Mouse (Mus musculus): ENCODE results near the gene Gm12117. TPM values are rescaled to one million over a fixed set of nuclear protein-coding genes. Genes with fewer than 3 reads are reported as not detected.

Gene Gm12117
- not detected in 2 replicates for polyA plus RNA-seq (2012; ENCODE audit: insufficient read depth, insufficient read length, low replicate concordance, missing spikeins)

DNA sequence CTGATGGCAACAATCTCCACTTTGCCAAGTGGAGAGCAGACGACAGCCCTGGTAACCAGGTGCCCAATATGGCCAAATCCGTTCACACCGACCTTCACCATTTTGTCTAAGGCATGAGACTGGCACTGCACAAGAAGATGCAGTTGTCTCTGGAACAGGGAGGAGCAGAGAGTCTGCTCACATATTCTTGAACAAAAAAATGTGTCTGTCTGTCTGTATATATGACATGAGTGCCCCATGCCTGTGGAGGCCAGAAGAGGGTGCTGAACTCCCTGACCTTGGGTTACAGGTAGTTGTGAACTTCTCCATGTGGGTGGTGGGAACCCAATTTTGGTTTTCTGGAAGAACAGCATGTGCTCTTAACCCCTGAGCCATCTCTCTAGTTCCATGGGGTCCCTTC is at the start of gene Gm12117:
Gene Gm12117, minus strand, starts transcription at position 101 of the 400 bp plus-strand sequence.
- Histone ChIP-seq H3K4me1 (ENCODE audit: control insufficient read depth, insufficient read depth, low read length) (no peaks in the 10 kb centered on the region), H3K27ac (ENCODE audit: insufficient read depth, low read depth, low read length) (no peak within 1 kb of the TSS), H3K4me3 (ENCODE audit: insufficient read depth, low read depth, low read length) (no peak within 1 kb of the TSS)
- no peak for TF ChIP-seq POLR2A (IDR thresholded peaks at IDR 0.05; ENCODE audit: insufficient read depth, low read depth, low read length)
- TF ChIP-seq CTCF (IDR thresholded peaks at IDR 0.05; ENCODE audit: insufficient read depth, low read depth, low read length) = no peak
- WGBS = over 99% methylated on average over 3 of the region's 3 CpGs

DNA sequence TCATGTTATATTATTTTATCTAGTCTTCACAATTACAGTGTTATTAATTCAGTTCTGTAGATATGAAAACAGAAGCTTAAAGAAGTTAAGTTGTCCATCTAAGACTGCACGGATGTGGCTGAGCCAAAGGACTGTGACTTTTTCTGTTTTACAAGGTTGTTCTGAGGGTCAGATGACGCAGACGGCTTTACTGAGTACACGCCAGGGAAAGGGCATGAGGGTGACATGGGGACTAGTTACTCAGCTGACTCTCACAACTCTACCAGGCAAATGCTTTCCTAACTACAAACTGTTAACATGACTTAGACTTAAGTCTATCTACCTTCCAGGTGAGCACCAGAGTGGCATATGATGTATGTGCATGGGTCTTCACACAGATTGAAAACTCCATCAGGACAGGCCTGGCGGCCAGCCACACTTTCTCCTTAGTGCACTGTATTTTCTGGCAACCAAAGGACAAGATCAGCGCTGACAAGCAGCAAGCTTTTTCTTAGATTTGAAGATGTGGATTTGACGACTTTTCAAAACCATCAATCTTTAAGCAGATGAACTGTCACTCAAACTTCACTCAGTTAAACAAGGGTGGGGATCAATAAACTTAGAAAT is 42.6 kb upstream of the Gm12117 start:
- no peak overlapping the region for H3K27ac ChIP-seq (ENCODE audit: insufficient read depth, low read depth, low read length)
- no peaks in the 10 kb centered on the region for H3K4me1 ChIP-seq (ENCODE audit: control insufficient read depth, insufficient read depth, low read length)
- 95% methylated on average over 7 of the region's 7 CpGs for WGBS
- TF ChIP-seq CTCF (IDR thresholded peaks at IDR 0.05; ENCODE audit: insufficient read depth, low read depth, low read length) (no peak), POLR2A (IDR thresholded peaks at IDR 0.05; ENCODE audit: insufficient read depth, low read depth, low read length) (no peak)
- H3K4me3 ChIP-seq (ENCODE audit: insufficient read depth, low read depth, low read length) = no peak overlapping the region

DNA sequence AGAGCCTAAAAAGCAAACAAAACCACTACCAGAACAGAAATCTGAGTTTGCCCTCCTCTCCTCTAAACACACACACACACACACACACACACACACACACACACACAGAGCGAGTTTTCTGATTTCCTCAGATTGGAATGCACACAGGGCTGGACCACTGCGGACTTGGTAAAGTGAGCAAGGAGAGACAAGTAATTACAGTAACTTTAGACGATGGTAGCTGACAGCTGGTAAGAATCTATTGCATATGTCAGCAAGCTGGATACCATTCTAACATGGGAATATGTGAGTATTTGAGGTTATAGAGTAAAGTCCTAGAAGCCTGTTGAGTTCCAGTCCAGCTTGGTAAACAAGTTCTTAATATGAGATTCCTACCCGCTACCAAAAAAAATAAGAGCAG is 33.0 kb upstream of the Gm12117 start:
- H3K27ac ChIP-seq (ENCODE audit: insufficient read depth, low read depth, low read length) = no peak overlapping the region
- H3K4me1 ChIP-seq (ENCODE audit: control insufficient read depth, insufficient read depth, low read length) = no peaks in the 10 kb centered on the region
- 87% methylated on average over 4 of the region's 4 CpGs for WGBS
- no peak for TF ChIP-seq CTCF (IDR thresholded peaks at IDR 0.05; ENCODE audit: insufficient read depth, low read depth, low read length)
- TF ChIP-seq POLR2A (IDR thresholded peaks at IDR 0.05; ENCODE audit: insufficient read depth, low read depth, low read length) = no peak
- H3K4me3 ChIP-seq (ENCODE audit: insufficient read depth, low read depth, low read length) = no peak overlapping the region

DNA sequence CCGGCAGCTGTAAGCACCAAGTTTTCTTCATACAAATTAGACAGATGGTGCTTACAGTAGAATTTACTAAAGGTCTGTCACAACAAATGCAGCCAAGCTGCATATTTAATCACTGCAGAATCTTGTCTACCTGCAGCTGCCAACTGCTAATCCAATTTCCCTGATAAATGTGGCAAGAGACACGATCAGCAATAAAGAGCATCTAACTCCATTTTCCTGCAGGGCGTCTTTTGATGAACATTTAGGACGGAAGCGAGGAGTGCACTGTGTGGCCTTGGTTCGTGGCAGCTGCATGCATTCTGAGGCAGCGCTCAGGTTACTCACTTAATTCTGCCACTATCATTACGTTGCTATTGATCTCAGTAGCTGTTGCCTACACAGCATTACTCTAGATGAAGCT is 24.3 kb upstream of the Gm12117 start:
- H3K27ac ChIP-seq (ENCODE audit: insufficient read depth, low read depth, low read length) = no peak overlapping the region
- 83% methylated on average over 8 of the region's 8 CpGs for WGBS
- TF ChIP-seq CTCF (IDR thresholded peaks at IDR 0.05; ENCODE audit: insufficient read depth, low read depth, low read length) (no peak), POLR2A (IDR thresholded peaks at IDR 0.05; ENCODE audit: insufficient read depth, low read depth, low read length) (no peak)

DNA sequence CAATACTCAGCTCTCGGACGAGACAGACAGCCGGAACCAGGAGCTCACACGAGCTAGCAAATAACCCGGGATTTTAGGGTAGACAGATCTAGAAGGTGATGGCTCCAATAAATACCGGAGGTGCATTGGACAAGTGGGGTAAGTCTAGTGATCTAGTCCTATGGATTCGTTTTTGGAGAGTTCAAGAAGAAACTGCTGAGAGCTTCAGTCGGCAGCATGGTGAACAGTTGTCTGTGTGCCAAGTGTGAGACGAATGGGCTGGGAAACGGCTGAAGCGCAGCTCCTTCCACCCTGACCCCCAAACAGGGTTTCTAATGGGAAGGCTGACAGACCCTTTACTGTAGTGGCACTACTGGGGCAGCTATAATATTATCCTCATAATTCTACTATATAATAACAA is 22.8 kb upstream of the Gm12117 start:
- WGBS = 84% methylated on average over 11 of the region's 11 CpGs
- Histone ChIP-seq H3K4me3 (ENCODE audit: insufficient read depth, low read depth, low read length) (no peak overlapping the region), H3K27ac (ENCODE audit: insufficient read depth, low read depth, low read length) (no peak overlapping the region), H3K4me1 (ENCODE audit: control insufficient read depth, insufficient read depth, low read length) (no peaks in the 10 kb centered on the region)
- TF ChIP-seq POLR2A (IDR thresholded peaks at IDR 0.05; ENCODE audit: insufficient read depth, low read depth, low read length) = no peak
- TF ChIP-seq CTCF (IDR thresholded peaks at IDR 0.05; ENCODE audit: insufficient read depth, low read depth, low read length) = no peak

More for the DNA sequence above, 24.3 kb upstream of the Gm12117 start:
- no peak overlapping the region for H3K4me3 ChIP-seq (ENCODE audit: insufficient read depth, low read depth, low read length)
- no peaks in the 10 kb centered on the region for H3K4me1 ChIP-seq (ENCODE audit: control insufficient read depth, insufficient read depth, low read length)

DNA sequence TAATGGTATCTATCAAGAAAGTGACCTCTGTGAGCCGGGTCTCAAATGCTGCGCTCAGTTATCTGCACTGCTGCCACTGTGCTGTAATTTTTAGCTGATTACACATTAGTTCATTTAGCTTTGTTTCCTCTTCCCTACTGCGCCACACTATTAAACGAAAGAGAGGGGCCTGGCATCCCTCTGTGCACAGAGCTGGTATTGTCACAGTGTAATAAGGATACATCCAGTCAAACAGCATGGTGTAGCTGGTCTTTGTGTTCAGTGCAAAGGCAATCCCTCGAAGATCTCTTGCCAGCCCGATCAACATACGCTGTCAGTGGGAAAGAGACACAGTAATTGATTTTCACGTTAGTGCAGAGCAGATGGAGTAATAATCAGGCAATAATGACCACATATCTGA is 20.6 kb upstream of the Gm12117 start:
- 51% methylated on average over 8 of the region's 8 CpGs for WGBS
- no peak for TF ChIP-seq CTCF (IDR thresholded peaks at IDR 0.05; ENCODE audit: insufficient read depth, low read depth, low read length)
- TF ChIP-seq POLR2A (IDR thresholded peaks at IDR 0.05; ENCODE audit: insufficient read depth, low read depth, low read length) = no peak
- Histone ChIP-seq H3K4me1 (ENCODE audit: control insufficient read depth, insufficient read depth, low read length) (no peaks in the 10 kb centered on the region), H3K4me3 (ENCODE audit: insufficient read depth, low read depth, low read length) (no peak overlapping the region), H3K27ac (ENCODE audit: insufficient read depth, low read depth, low read length) (no peak overlapping the region)

DNA sequence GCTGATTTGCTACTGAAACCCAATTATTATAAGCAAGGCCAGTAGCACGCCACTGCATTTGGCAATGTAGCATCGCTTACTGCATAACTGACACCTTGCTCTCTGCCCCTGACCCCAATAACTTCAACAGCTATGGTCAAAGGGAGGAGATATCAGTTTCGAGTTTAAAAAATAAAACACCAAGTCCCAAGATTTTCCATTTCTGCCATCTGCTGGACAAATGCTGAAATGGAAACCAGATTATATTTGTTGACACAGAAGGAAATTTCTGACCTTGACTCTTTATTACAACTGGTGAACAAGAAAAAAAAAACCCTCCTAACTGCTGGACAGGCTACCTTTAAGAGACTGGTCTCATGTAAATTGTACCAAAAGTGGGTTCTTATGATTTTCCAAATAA is 18.9 kb upstream of the Gm12117 start:
- Histone ChIP-seq H3K4me1 (ENCODE audit: control insufficient read depth, insufficient read depth, low read length) (no peaks in the 10 kb centered on the region), H3K27ac (ENCODE audit: insufficient read depth, low read depth, low read length) (no peak overlapping the region), H3K4me3 (ENCODE audit: insufficient read depth, low read depth, low read length) (no peak overlapping the region)
- WGBS = 54% methylated on average over 3 of the region's 3 CpGs
- no peak for TF ChIP-seq CTCF (IDR thresholded peaks at IDR 0.05; ENCODE audit: insufficient read depth, low read depth, low read length)
- no peak for TF ChIP-seq POLR2A (IDR thresholded peaks at IDR 0.05; ENCODE audit: insufficient read depth, low read depth, low read length)

DNA sequence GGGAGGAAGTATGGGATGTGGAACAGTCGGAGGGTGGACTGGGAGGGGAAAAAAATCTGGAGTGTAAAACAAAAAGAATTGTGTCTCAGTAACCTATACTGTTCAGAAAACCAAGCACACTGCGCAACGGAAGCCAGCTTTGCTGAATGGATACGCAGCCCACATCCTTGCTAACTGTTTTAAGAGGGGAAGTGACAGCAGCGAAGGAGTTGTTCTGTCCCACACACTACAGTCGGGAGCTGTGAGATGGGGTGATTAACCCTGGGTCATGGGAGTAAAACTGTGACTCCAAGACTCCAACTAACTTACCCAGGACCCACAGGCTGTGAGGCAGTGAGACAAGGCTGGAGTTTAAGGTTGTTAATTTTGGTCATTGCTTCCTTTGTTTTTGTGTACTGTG is 17.5 kb upstream of the Gm12117 start:
- Histone ChIP-seq H3K4me1 (ENCODE audit: control insufficient read depth, insufficient read depth, low read length) (no peaks in the 10 kb centered on the region), H3K4me3 (ENCODE audit: insufficient read depth, low read depth, low read length) (no peak overlapping the region), H3K27ac (ENCODE audit: insufficient read depth, low read depth, low read length) (no peak overlapping the region)
- 85% methylated on average over 6 of the region's 6 CpGs for WGBS
- TF ChIP-seq POLR2A (IDR thresholded peaks at IDR 0.05; ENCODE audit: insufficient read depth, low read depth, low read length) (no peak), CTCF (IDR thresholded peaks at IDR 0.05; ENCODE audit: insufficient read depth, low read depth, low read length) (no peak)

DNA sequence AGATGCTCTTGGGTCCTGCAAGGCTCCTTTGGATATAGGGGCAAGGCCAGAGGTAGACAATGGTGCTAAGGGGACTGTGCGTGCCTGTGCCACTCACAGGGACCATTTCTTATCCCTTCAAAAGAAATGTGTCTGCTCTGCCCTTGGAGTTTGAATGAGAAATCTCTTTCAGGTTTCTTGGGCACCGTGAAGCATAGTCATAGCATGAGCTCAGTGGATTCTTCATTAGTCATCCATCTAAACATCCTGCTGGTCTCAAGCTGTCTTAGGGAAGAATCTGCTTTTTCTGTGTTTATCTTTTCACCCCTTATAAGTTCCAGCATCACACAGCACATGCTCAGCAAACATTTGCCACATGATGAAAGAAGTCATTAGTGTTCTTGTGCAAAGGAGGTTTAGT is 2.0 kb upstream of the Gm12117 start:
- H3K4me3 ChIP-seq (ENCODE audit: insufficient read depth, low read depth, low read length) = no peak overlapping the region
- no peaks in the 10 kb centered on the region for H3K4me1 ChIP-seq (ENCODE audit: control insufficient read depth, insufficient read depth, low read length)
- TF ChIP-seq CTCF (IDR thresholded peaks at IDR 0.05; ENCODE audit: insufficient read depth, low read depth, low read length) (no peak), POLR2A (IDR thresholded peaks at IDR 0.05; ENCODE audit: insufficient read depth, low read depth, low read length) (no peak)
- H3K27ac ChIP-seq (ENCODE audit: insufficient read depth, low read depth, low read length) = no peak overlapping the region
- 90% methylated on average over 2 of the region's 2 CpGs for WGBS

Data from olfactory bulb, adult 2 months (tissue).